Mouse (Mus musculus) spleen, embryonic (tissue): ENCODE measurements at regions not wholly inside any gene's neighbourhood (a gene's known extent, or its start where the extent isn't known, plus 50 kb on each side); places are given as distances from the start of the nearest gene placed in this dataset.

Experiments
- CTCF ChIA-PET: fragments of 350-600 bp; sonication (Branson Sonifier 250); formaldehyde crosslinking; loops from one replicate; lab custom pipeline; 2022; lab: Charles Lee

DNA sequence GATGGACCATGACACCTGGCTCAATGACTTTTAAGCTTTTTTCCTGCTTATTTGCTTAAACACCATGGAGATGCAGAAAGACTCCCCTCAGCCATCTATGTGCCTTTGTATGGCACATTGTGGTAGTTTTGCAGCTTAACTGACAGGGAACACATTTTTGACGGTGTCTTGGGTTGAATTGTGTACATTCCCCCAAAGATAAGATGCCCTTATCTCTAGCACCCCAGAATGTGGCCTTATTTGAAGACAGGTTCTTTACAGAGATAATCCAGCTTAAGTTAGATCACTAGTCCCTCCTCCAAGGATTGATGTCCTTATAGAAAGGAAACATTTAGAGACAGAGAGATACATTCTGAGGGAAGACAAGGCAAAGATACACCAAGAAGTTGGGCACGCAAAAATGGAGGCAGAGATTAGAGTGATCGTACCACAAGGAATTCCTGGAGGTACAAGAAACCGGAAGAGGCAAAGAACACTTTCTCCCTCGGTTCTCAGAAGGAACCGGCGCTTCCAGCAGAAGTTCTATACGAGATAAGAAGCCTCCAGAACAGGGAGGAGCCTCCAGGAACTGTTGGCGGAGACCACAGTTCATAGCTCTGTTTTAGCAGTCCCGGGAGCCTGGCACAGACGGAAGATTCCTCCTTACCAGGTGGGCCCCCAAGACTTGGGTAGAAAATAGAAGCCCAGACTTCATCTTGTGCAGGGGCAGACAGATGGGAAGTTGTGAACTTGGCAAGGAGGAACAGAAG lies 58.8 kb upstream of the Acsl1 start:
- CTCF ChIA-PET = no interaction called here

DNA sequence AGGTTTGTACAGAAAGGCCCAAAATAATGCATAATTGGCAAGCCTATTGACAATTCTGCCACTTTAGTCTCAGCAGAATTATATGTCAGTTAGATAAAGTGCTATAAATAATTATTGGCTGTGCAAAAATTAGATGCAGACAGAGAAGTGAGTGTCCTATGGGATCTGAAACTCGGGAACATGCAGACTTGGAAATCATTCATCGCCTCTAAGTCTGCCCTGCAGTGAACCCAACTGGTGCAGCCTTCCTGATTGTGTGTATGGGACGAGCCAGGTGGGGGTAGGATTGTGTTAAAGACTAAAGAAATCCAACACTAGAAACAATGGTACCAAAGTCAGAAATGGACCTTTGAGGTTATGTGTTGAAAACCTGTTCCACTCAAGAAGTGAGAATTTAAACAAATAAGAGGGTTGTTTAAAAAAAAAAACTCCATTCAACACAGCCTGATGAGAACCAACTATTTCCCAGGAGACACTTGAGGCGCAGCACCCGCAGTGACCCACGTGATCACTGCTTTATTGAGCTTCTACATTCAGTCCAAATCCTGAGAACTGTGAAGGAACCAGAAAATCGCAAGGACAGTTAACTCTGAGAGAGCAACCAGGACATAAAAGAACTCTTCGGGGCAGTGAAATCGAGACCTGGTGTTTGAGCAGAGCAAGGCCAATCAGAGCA lies 57.4 kb upstream of the Acsl1 start:
- CTCF ChIA-PET = no interaction called here

GRCm38 (mm10) chr8:46414874-46415273 lies 56.0 kb upstream of the Acsl1 start:
- CTCF ChIA-PET = no interaction called here

DNA sequence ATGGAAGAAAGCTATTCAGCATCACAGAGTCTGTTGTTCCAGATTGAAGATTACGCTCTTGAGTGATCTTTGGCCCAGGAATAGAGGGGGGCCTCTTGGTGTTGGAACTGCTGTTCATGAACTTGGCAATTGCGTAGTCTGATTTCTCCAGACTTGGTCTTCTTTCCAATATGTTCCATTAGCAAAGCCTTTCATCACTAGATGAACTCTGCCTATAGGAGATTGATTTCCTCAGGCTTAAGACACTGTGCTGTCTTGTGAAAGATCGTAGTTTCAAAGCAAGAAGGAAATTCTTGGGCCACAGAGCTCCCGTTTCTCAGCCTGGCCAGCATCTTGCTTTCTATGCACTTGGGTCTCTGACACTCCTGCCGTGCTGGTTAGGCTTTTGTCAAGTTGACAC lies 51.4 kb upstream of the Acsl1 start:
- CTCF ChIA-PET = interaction anchor here (0.5 kb wide), 1 partner anchor 19 kb away, joined by 11 read pairs; no protein-coding TSS in a partner anchor

- CTCF ChIA-PET = interaction anchor here (0.6 kb wide), 1 partner anchor 98 kb away, joined by 5 read pairs; no protein-coding TSS in a partner anchor
Observed at GRCm38 (mm10) chr8:46420476-46420875, 50.4 kb upstream of the Acsl1 start.
